Mouse (Mus musculus) heart, adult 2 months (tissue): ENCODE measurements around the gene Pvr. TPM values are rescaled to one million over a fixed set of nuclear protein-coding genes. Genes with fewer than 3 reads are reported as not detected.
A peak's percentile ranks its signal among the peaks of the same experiment; 100 is the strongest.

Source experiments
- DNase-seq, 2 experiments: peaks; one replicate each; pipeline ENCODE4 v3.0.0; 2021
- H3K27ac ChIP-seq: fragments of 200-600 bp; 2 replicates; pipeline ENCODE4 v1.8.1; 2022
- H3K27me3 ChIP-seq: fragments of 200-500 bp; 2 replicates; pipeline ENCODE4 v1.6.1; 2012; ENCODE audit warnings: mild to moderate bottlenecking, low read length, inconsistent platforms, mixed read lengths; ENCODE audit not compliant: control insufficient read depth, insufficient read depth
- H3K36me3 ChIP-seq: fragments of 200-500 bp; 2 replicates; pipeline ENCODE4 v1.6.1; 2012; ENCODE audit warnings: low read length, inconsistent platforms; ENCODE audit not compliant: control insufficient read depth, insufficient read depth
- H3K4me1 ChIP-seq: fragments of 200-500 bp; 2 replicates; pipeline ENCODE4 v1.6.1; 2011; ENCODE audit warnings: low read length; ENCODE audit not compliant: control insufficient read depth, insufficient read depth
- H3K4me3 ChIP-seq: fragments of 200-600 bp; 2 replicates; pipeline ENCODE4 v1.8.1; 2022
- H3K79me2 ChIP-seq: fragments of 200-500 bp; replicated peaks from 2 replicates; pipeline ENCODE4 v1.6.1; 2012; ENCODE audit warnings: mild to moderate bottlenecking, inconsistent platforms, low read length, moderate library complexity, mixed read lengths; ENCODE audit not compliant: control insufficient read depth, insufficient read depth
- H3K9ac ChIP-seq: fragments of 200-500 bp; 2 replicates; pipeline ENCODE4 v1.6.1; 2012; ENCODE audit warnings: low read depth, mild to moderate bottlenecking, control low read depth, inconsistent platforms, low read length, mixed read lengths
- CTCF ChIP-seq: fragments of 200-600 bp; IDR thresholded peaks from 2 replicates; pipeline ENCODE4 v1.8.1; 2022; ENCODE audit warnings: antibody characterized with exemption, mild to moderate bottlenecking, moderate library complexity
- EP300 ChIP-seq: fragments of 200-500 bp; IDR thresholded peaks from 2 replicates; pipeline ENCODE4 v1.6.1; 2011; ENCODE audit warnings: low read depth, low read length, control low read depth; ENCODE audit not compliant: insufficient read depth
- POLR2A ChIP-seq: fragments of 200-500 bp; IDR thresholded peaks from 2 replicates; pipeline ENCODE4 v1.6.1; 2011; ENCODE audit warnings: mild to moderate bottlenecking, low read depth, low read length, control low read depth; ENCODE audit not compliant: insufficient read depth
- WGBS: fragments of 180-500 bp; shearing (Covaris S2); methylation state at CpG from one replicate; pipeline ENCODE4 v1.1.7; 2018; 5-methylcytosine and 5-hydroxymethylcytosine counted together
- intact Hi-C: fragments of 180-260 bp; cut with DNase I; formaldehyde crosslinking; loops from one replicate; pipeline ENCODE4 v1.15.1; 2025
- polyA plus RNA-seq: library from polyadenylated mRNA; depleted of rRNA; stranded (reverse); fragments of >200 nt; gene quantifications from 2 replicates; pipeline ENCODE4 v1.2.3, GENCODE M21; 2012
- total RNA-seq, 2 experiments: library from RNA; stranded (reverse); gene quantifications; 2 replicates each; pipeline ENCODE4 v1.2.3; 2021

Pvr gene
- total and polyA plus RNA-seq, 3 experiments: 18.1 to 24.5 (median 20.1) TPM

GRCm38 (mm10) chr7:19962423-19962822 is 41.5 kb upstream of the Pvr start:
- Histone ChIP-seq H3K27me3 (no peaks in the 10 kb centered on the region), H3K79me2 (no peaks in the 10 kb centered on the region), H3K4me1 (no peaks in the 10 kb centered on the region), H3K9ac (no peak overlapping the region), H3K4me3 (no peak overlapping the region), H3K36me3 (no peaks in the 10 kb centered on the region), H3K27ac (no peak overlapping the region)
- no peak for TF ChIP-seq CTCF
- no peak for TF ChIP-seq POLR2A
- TF ChIP-seq EP300: no peak
- WGBS: 74% methylated on average over 1 of the region's 1 CpGs
- peak in 1 of 2 experiments; percentile 2 for DNase-seq
- intact Hi-C loops: no loop called here

- DNase-seq: peak; percentile 84 to 91
- no peak overlapping the region for H3K4me3 ChIP-seq
- no peaks in the 10 kb centered on the region for H3K79me2 ChIP-seq
- intact Hi-C loops: loop anchor here (1.0 kb wide), 2 partner anchors 46 to 80 kb away; no protein-coding TSS in a partner anchor
- no peak overlapping the region for H3K9ac ChIP-seq
- H3K27ac ChIP-seq: no peak overlapping the region
- no peaks in the 10 kb centered on the region for H3K27me3 ChIP-seq
- 1% methylated on average over 7 of the region's 7 CpGs for WGBS
- no peak for TF ChIP-seq POLR2A
- TF ChIP-seq CTCF: peak; percentile 85
- peak; percentile 81 for TF ChIP-seq EP300
- no peaks in the 10 kb centered on the region; the same call in 1 of the 2 replicates for H3K4me1 ChIP-seq
- no peaks in the 10 kb centered on the region for H3K36me3 ChIP-seq
These were observed 35.4 kb upstream of the Pvr start for GRCm38 (mm10) chr7:19956341-19956781.

GRCm38 (mm10) chr7:19955861-19956260 is 34.9 kb upstream of the Pvr start:
- TF ChIP-seq EP300 (no peak), CTCF (no peak), POLR2A (no peak)
- no peaks in the 10 kb centered on the region for H3K27me3 ChIP-seq
- intact Hi-C loops: loop anchor here (1.0 kb wide), 2 partner anchors 46 to 80 kb away; no protein-coding TSS in a partner anchor
- H3K27ac ChIP-seq: no peak overlapping the region
- no peak for DNase-seq
- no peaks in the 10 kb centered on the region for H3K36me3 ChIP-seq
- no peak overlapping the region for H3K4me3 ChIP-seq
- H3K4me1 ChIP-seq: no peaks in the 10 kb centered on the region; the same call in 1 of the 2 replicates
- WGBS: 75% methylated on average over 4 of the region's 4 CpGs
- no peak overlapping the region for H3K9ac ChIP-seq
- no peaks in the 10 kb centered on the region for H3K79me2 ChIP-seq

GRCm38 (mm10) chr7:19953054-19953453 is 32.1 kb upstream of the Pvr start:
- Histone ChIP-seq H3K79me2 (no peaks in the 10 kb centered on the region), H3K27me3 (no peaks in the 10 kb centered on the region), H3K36me3 (no peaks in the 10 kb centered on the region), H3K9ac (no peak overlapping the region), H3K4me3 (no peak overlapping the region), H3K27ac (no peak overlapping the region), H3K4me1 (no peaks in the 10 kb centered on the region; the same call in 1 of the 2 replicates)
- 73% methylated on average over 9 of the region's 9 CpGs for WGBS
- no peak for TF ChIP-seq EP300
- no peak for TF ChIP-seq POLR2A
- TF ChIP-seq CTCF: no peak
- no peak for DNase-seq
- intact Hi-C loops: no loop called here

- Histone ChIP-seq H3K9ac (no peak overlapping the region), H3K4me3 (no peak overlapping the region), H3K27ac (no peak overlapping the region), H3K27me3 (no peaks in the 10 kb centered on the region), H3K79me2 (no peaks in the 10 kb centered on the region), H3K4me1 (no peaks in the 10 kb centered on the region; the same call in 1 of the 2 replicates), H3K36me3 (no peaks in the 10 kb centered on the region)
- no peak for DNase-seq
- WGBS: 79% methylated on average over 10 of the region's 10 CpGs
- TF ChIP-seq POLR2A: no peak
- TF ChIP-seq CTCF: no peak
- TF ChIP-seq EP300: no peak
- intact Hi-C loops: no loop called here
These were observed 31.5 kb upstream of the Pvr start for GRCm38 (mm10) chr7:19952320-19952986.

GRCm38 (mm10) chr7:19950589-19950988 is 29.6 kb upstream of the Pvr start, which contains the start of gene Igsf23:
Gene Igsf23, minus strand, starts transcription at chr7:19950756.
- H3K27me3 ChIP-seq: no peaks in the 10 kb centered on the region
- H3K4me1 ChIP-seq: no peaks in the 10 kb centered on the region
- no peak within 1 kb of the TSS for H3K9ac ChIP-seq
- H3K36me3 ChIP-seq: no peaks in the 10 kb centered on the region
- no peak within 1 kb of the TSS for H3K4me3 ChIP-seq
- TF ChIP-seq CTCF (no peak), EP300 (no peak), POLR2A (no peak)
- H3K79me2 ChIP-seq: no peaks in the 10 kb centered on the region
- intact Hi-C loops: no loop called here
- DNase-seq: no peak
- H3K27ac ChIP-seq: no peak within 1 kb of the TSS
- WGBS: 38% methylated on average over 9 of the region's 9 CpGs
